In the genomic region with DNA sequence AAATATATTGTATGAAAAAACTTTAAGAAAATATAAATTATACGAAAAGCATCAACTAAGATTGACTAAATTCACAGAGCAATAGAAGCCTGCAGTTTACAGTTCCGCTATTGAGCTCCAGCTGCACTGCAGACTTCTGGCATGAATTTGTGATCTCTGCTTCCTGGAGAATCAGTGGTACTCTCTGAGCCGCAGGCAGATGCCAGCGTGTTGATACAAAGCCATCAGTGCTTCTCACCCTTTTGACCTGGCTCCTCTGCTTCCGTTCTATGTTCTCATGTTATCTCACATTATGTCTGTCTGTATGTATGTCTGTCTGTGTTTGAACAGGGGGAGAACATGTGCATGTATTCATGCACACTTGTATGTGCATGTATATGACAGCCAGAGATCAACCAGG, we compare ENCODE assay signal across 24 mouse cellular contexts. TPM values are rescaled to one million over a fixed set of nuclear protein-coding genes. Genes with fewer than 3 reads are reported as not detected.
A peak's percentile ranks its signal among the peaks of the same experiment; 100 is the strongest.
DNase-seq lines count a peak whose midpoint lies in the region; ATAC-seq and TF ChIP-seq lines count a peak whose summit lies in the region.
"Had no signal": no experiment of that assay in that cellular context is flagged by ENCODE, and none has a peak within 500 bp of the region (broad histone marks: within the 10 kb centered on the region; RNA-seq: fewer than 3 reads in every experiment).

No protein-coding gene starts in this region.

- no peaks in the 10 kb centered on the region for H3K27me3 ChIP-seq in thymus, adult 2 months (ENCODE audit: control insufficient read depth, insufficient read depth, low read length)
- no peaks in the 10 kb centered on the region for H3K27me3 ChIP-seq in heart, embryonic 11.5 days (ENCODE audit: control insufficient read depth, insufficient read depth, low read length)
- H3K27me3 ChIP-seq: heart, embryonic 15.5 days; intestine, embryonic 15.5 days; liver, embryonic 15.5 days had no signal

- no peaks in the 10 kb centered on the region for H3K36me3 ChIP-seq in thymus, adult 2 months (ENCODE audit: control insufficient read depth, insufficient read depth, low read length)
- H3K36me3 ChIP-seq in heart, embryonic 11.5 days (ENCODE audit: control insufficient read depth, insufficient read depth, low read length): no peaks in the 10 kb centered on the region
- H3K36me3 ChIP-seq: heart, embryonic 15.5 days; intestine, embryonic 15.5 days; limb, embryonic 12.5 days; liver, embryonic 15.5 days had no signal

- DNase-seq in thymus, adult 2 months: peak; percentile 32
- peak; percentile 34 to 45 for DNase-seq in thymus, postnatal 36 days
- DNase-seq in layer of hippocampus, postnatal 10 days (ENCODE audit: low spot score in 2 of 2): no peak
- DNase-seq in lung, postnatal 14 days: no peak
- DNase-seq in layer of hippocampus, adult 11-12 months (ENCODE audit: low spot score): no peak
- DNase-seq: adrenal gland, adult 8-10 months; cerebellum, adult 9-10 months; gastrocnemius, adult 2 months; kidney, adult 8-10 months; lung, embryonic 14.5 days; retina, postnatal 1 day; right cerebral cortex, postnatal 14 days had no signal

- peaks cover 20% of the 10 kb centered on the region for H3K4me1 ChIP-seq in thymus, adult 2 months (replicated peaks; ENCODE audit: control insufficient read depth, insufficient read depth, low read length)
- H3K4me1 ChIP-seq in heart, embryonic 11.5 days (ENCODE audit: control insufficient read depth, insufficient read depth, low read length): peaks cover 7% of the 10 kb centered on the region; the same call in 1 of the 2 replicates
- H3K4me1 ChIP-seq: intestine, embryonic 15.5 days; limb, embryonic 12.5 days had no signal

- H3K9ac ChIP-seq in heart, embryonic 11.5 days (ENCODE audit: low read depth, low read length): no peak overlapping the region
- H3K9ac ChIP-seq: heart, embryonic 15.5 days; intestine, embryonic 15.5 days; limb, embryonic 12.5 days; liver, embryonic 15.5 days; lung, embryonic 14.5 days had no signal

- H3K27ac ChIP-seq in thymus, adult 2 months (ENCODE audit: control insufficient read depth, insufficient read depth, low read length): no peak overlapping the region; the same call in 1 of the 2 replicates
- H3K27ac ChIP-seq in heart, embryonic 11.5 days (ENCODE audit: low read depth, low read length): no peak overlapping the region
- H3K27ac ChIP-seq: gastrocnemius, adult 2 months; heart, embryonic 15.5 days; intestine, embryonic 15.5 days; kidney, postnatal 0 days; left cerebral cortex, adult 2 months; limb, embryonic 12.5 days; liver, embryonic 15.5 days had no signal

- H3K4me3 ChIP-seq in thymus, adult 2 months (ENCODE audit: control insufficient read depth, insufficient read depth, low read length): no peak overlapping the region
- no peak overlapping the region for H3K4me3 ChIP-seq in heart, embryonic 11.5 days (ENCODE audit: low read depth, low read length)
- H3K4me3 ChIP-seq: gastrocnemius, adult 2 months; heart, embryonic 15.5 days; intestine, embryonic 15.5 days; left cerebral cortex, adult 2 months; limb, embryonic 12.5 days; liver, embryonic 15.5 days had no signal

- no peak for TF ChIP-seq CTCF in thymus, adult 2 months (IDR thresholded peaks at IDR 0.05; ENCODE audit: borderline replicate concordance, control insufficient read depth, extremely low read depth, insufficient read depth, low read length, poor library complexity)

- no peaks in the 10 kb centered on the region for H3K9me3 ChIP-seq in heart, embryonic 11.5 days (replicated peaks; ENCODE audit: control insufficient read depth, low read length)
- H3K9me3 ChIP-seq: heart, embryonic 15.5 days; intestine, embryonic 15.5 days; limb, embryonic 12.5 days; liver, embryonic 15.5 days had no signal

- H3K4me2 ChIP-seq in heart, embryonic 11.5 days: no peak overlapping the region
- H3K4me2 ChIP-seq: heart, embryonic 15.5 days; intestine, embryonic 15.5 days; limb, embryonic 12.5 days; liver, embryonic 15.5 days; lung, embryonic 14.5 days; midbrain, embryonic 11.5 days had no signal

- TF ChIP-seq POLR2A in thymus, adult 2 months (IDR thresholded peaks at IDR 0.05; ENCODE audit: control insufficient read depth, extremely low read depth, insufficient read depth, low read length, poor library complexity): no peak

- peak; percentile 44 for ATAC-seq in CD4-positive, CD25-positive, alpha-beta regulatory T cell, adult 4 months
- ATAC-seq in common myeloid progenitor, adult 5-6 weeks (replicated peaks; ENCODE audit: low read depth, poor library complexity, severe bottlenecking): peak; percentile 33; the same call in 1 of the 2 replicates
- no peak for ATAC-seq in heart, embryonic 11.5 days (replicated peaks; ENCODE audit: insufficient number of reproducible peaks, low FRiP score, low TSS enrichment)
- ATAC-seq: forebrain, embryonic 16.5 days; hindbrain, embryonic 16.5 days; intestine, embryonic 15.5 days had no signal

- WGBS in thymus, adult 2 months: 14% methylated on average over 5 of the region's 5 CpGs
- 67% methylated on average over 5 of the region's 5 CpGs for WGBS in heart, embryonic 11.5 days (ENCODE audit: insufficient replicate concordance)

RNA-seq across cellular contexts. Expression of a gene that starts 6.9 kb away (rescaled TPM):
- 100 to 1,000 TPM; 162 to 224 TPM for polyA plus RNA-seq in CD4-positive, CD25-positive, alpha-beta regulatory T cell, adult 4 months (2017; shearing (Covaris generic))
- total RNA-seq in common myeloid progenitor, adult 5-6 weeks (2017): 180 and 192 TPM in 2 replicates
- 26.2 and 27.5 TPM in 2 replicates for polyA plus RNA-seq in thymus, adult 2 months (2012; rRNA removed)
- total RNA-seq in layer of hippocampus, postnatal 10 days (2021): 10 to 100 TPM; 16.5 to 18.1 TPM
- 11.4 and 13.3 TPM in 2 replicates for polyA plus RNA-seq in heart, embryonic 11.5 days (2014; fragmentation: Nextera tagmentation; extraction: Ambion mirVana)

Comparison
In these comparisons a context has a peak if more than half of its experiments do, and no peak if none do; other contexts are left out.
1. DNase-seq: peak in thymus, adult 2 months (single experiment) and thymus, postnatal 36 days (2 of 2); none in layer of hippocampus, postnatal 10 days (0 of 2), lung, postnatal 14 days (single experiment) and layer of hippocampus, adult 11-12 months (single experiment).